17 mouse cellular contexts compared by ENCODE assay signal in genomic region chr13:38967518-38967917, GRCm38 (mm10).
"Had no signal": no experiment of that assay in that cellular context is flagged by ENCODE, and none has a peak within 500 bp of the region (broad histone marks: within the 10 kb centered on the region; RNA-seq: fewer than 3 reads in every experiment).

No protein-coding gene starts in this region.

- DNase-seq: kidney, adult 11 months; kidney, adult 8-10 months; kidney, postnatal 10 days; kidney, postnatal 36 days; lung, embryonic 14.5 days; midbrain, embryonic 14.5 days; thymus, postnatal 25 days had no signal

- H3K27me3 ChIP-seq: intestine, embryonic 15.5 days; kidney, embryonic 15.5 days; limb, embryonic 13.5 days; stomach, embryonic 15.5 days had no signal

- H3K4me3 ChIP-seq: intestine, embryonic 15.5 days; kidney, embryonic 15.5 days; limb, embryonic 10.5 days; limb, embryonic 13.5 days; stomach, embryonic 15.5 days had no signal

- H3K36me3 ChIP-seq: intestine, embryonic 15.5 days; kidney, embryonic 15.5 days; limb, embryonic 10.5 days; limb, embryonic 13.5 days; stomach, embryonic 15.5 days had no signal

- H3K27ac ChIP-seq: intestine, embryonic 15.5 days; kidney, embryonic 15.5 days; limb, embryonic 10.5 days; limb, embryonic 13.5 days; macrophage; stomach, embryonic 15.5 days had no signal

- H3K9me3 ChIP-seq: intestine, embryonic 15.5 days; kidney, embryonic 15.5 days; limb, embryonic 10.5 days; limb, embryonic 13.5 days; megakaryocyte, embryonic 14.5 days; stomach, embryonic 15.5 days had no signal

- H3K4me2 ChIP-seq: intestine, embryonic 15.5 days; kidney, embryonic 15.5 days; limb, embryonic 13.5 days; lung, embryonic 14.5 days; midbrain, embryonic 11.5 days; stomach, embryonic 15.5 days had no signal

- ATAC-seq: hindbrain, embryonic 16.5 days; intestine, embryonic 15.5 days; lung, postnatal 0 days had no signal

- H3K9ac ChIP-seq: intestine, embryonic 15.5 days; kidney, embryonic 15.5 days; limb, embryonic 13.5 days; lung, embryonic 14.5 days; stomach, embryonic 15.5 days had no signal

- H3K4me1 ChIP-seq: intestine, embryonic 15.5 days; limb, embryonic 10.5 days; limb, embryonic 13.5 days; stomach, embryonic 15.5 days had no signal
